Mouse (Mus musculus) ES-Bruce4 (cell line): ENCODE measurements around the gene Osbpl6. TPM values are rescaled to one million over a fixed set of nuclear protein-coding genes. Genes with fewer than 3 reads are reported as not detected.

Source experiments
- H3K27ac ChIP-seq: 2 replicates; pipeline ENCODE4 v1.5.1; 2012; ENCODE audit warnings: low read length, inconsistent platforms; ENCODE audit not compliant: insufficient read depth
- H3K27me3 ChIP-seq: 2 replicates; pipeline ENCODE4 v1.6.1; 2012; ENCODE audit warnings: mild to moderate bottlenecking, low read length, inconsistent platforms; ENCODE audit not compliant: control insufficient read depth, poor library complexity, insufficient read depth, severe bottlenecking
- H3K36me3 ChIP-seq: 2 replicates; pipeline ENCODE4 v1.6.1; 2012; ENCODE audit warnings: inconsistent platforms, mild to moderate bottlenecking, low read length, moderate library complexity; ENCODE audit not compliant: control insufficient read depth, poor library complexity, insufficient read depth, severe bottlenecking
- H3K4me1 ChIP-seq: one replicate; pipeline ENCODE4 v1.8.1; 2011; ENCODE audit warnings: low read length; ENCODE audit not compliant: control insufficient read depth, insufficient read depth
- H3K4me3 ChIP-seq: 2 replicates; pipeline ENCODE4 v1.5.1; 2011; ENCODE audit warnings: low read depth, mild to moderate bottlenecking, low read length
- H3K9ac ChIP-seq: 2 replicates; pipeline ENCODE4 v1.6.1; 2012; ENCODE audit warnings: low read depth, mild to moderate bottlenecking, inconsistent platforms; ENCODE audit not compliant: poor library complexity, severe bottlenecking
- H3K9me3 ChIP-seq: replicated peaks from 2 replicates; pipeline ENCODE4 v1.6.1; 2012; ENCODE audit warnings: mild to moderate bottlenecking, low read length, inconsistent platforms; ENCODE audit not compliant: control insufficient read depth, poor library complexity, insufficient read depth, severe bottlenecking
- CTCF ChIP-seq: IDR thresholded peaks from one replicate; pipeline ENCODE4 v1.8.1; 2011; ENCODE audit warnings: low read depth, low read length
- EP300 ChIP-seq: IDR thresholded peaks from 2 replicates; pipeline ENCODE4 v1.6.1; 2011; ENCODE audit warnings: low read depth, low read length; ENCODE audit not compliant: insufficient read depth
- POLR2A ChIP-seq: IDR thresholded peaks from one replicate; pipeline ENCODE4 v1.8.1; 2011; ENCODE audit warnings: low read length; ENCODE audit not compliant: insufficient read depth
- polyA plus RNA-seq: library from polyadenylated mRNA; stranded (reverse); fragments of >200 nt; gene quantifications from 2 replicates; pipeline ENCODE4 v1.2.4, GENCODE M21; 2011; ENCODE audit warnings: low read depth; ENCODE audit not compliant: missing spikeins, insufficient read depth, insufficient read length

Gene Osbpl6
- polyA plus RNA-seq, 1 experiment = 6.6 TPM

GRCm38 (mm10) chr2:76524451-76524850, 118.1 kb downstream of the Osbpl6 start:
- Histone ChIP-seq H3K4me1 (no peaks in the 10 kb centered on the region), H3K27me3 (no peaks in the 10 kb centered on the region), H3K9me3 (no peaks in the 10 kb centered on the region), H3K27ac (no peak overlapping the region), H3K36me3 (no peaks in the 10 kb centered on the region), H3K4me3 (no peak overlapping the region), H3K9ac (no peak overlapping the region)
- TF ChIP-seq CTCF (no peak), POLR2A (no peak), EP300 (no peak)

- TF ChIP-seq CTCF (no peak), POLR2A (no peak), EP300 (no peak)
- H3K9me3 ChIP-seq = no peaks in the 10 kb centered on the region
- H3K27ac ChIP-seq = no peak overlapping the region
- no peaks in the 10 kb centered on the region for H3K36me3 ChIP-seq
- H3K9ac ChIP-seq = no peak overlapping the region
- H3K4me3 ChIP-seq = no peak overlapping the region
- H3K4me1 ChIP-seq = no peaks in the 10 kb centered on the region
- no peaks in the 10 kb centered on the region for H3K27me3 ChIP-seq
Measured at GRCm38 (mm10) chr2:76525645-76526044, 119.3 kb downstream of the Osbpl6 start.

GRCm38 (mm10) chr2:76532490-76533126, 126.3 kb downstream of the Osbpl6 start:
- TF ChIP-seq POLR2A = no peak
- TF ChIP-seq CTCF = no peak
- TF ChIP-seq EP300 = no peak
- H3K4me1 ChIP-seq = no peaks in the 10 kb centered on the region
- no peak overlapping the region for H3K4me3 ChIP-seq
- H3K9ac ChIP-seq = no peak overlapping the region
- H3K9me3 ChIP-seq = no peaks in the 10 kb centered on the region
- H3K27me3 ChIP-seq = no peaks in the 10 kb centered on the region
- no peaks in the 10 kb centered on the region for H3K36me3 ChIP-seq
- H3K27ac ChIP-seq = no peak overlapping the region

GRCm38 (mm10) chr2:76534932-76535331, 128.6 kb downstream of the Osbpl6 start:
- no peaks in the 10 kb centered on the region; the same call in 1 of the 2 replicates for H3K9me3 ChIP-seq
- H3K27ac ChIP-seq = no peak overlapping the region
- H3K4me1 ChIP-seq = no peaks in the 10 kb centered on the region
- no peaks in the 10 kb centered on the region for H3K36me3 ChIP-seq
- H3K4me3 ChIP-seq = no peak overlapping the region
- no peak for TF ChIP-seq EP300
- TF ChIP-seq CTCF = no peak
- TF ChIP-seq POLR2A = no peak
- no peak overlapping the region for H3K9ac ChIP-seq
- no peaks in the 10 kb centered on the region for H3K27me3 ChIP-seq

GRCm38 (mm10) chr2:76541900-76542299, 135.6 kb downstream of the Osbpl6 start:
- H3K9me3 ChIP-seq = no peaks in the 10 kb centered on the region; the same call in 1 of the 2 replicates
- H3K27me3 ChIP-seq = no peaks in the 10 kb centered on the region
- no peaks in the 10 kb centered on the region for H3K4me1 ChIP-seq
- H3K4me3 ChIP-seq = no peak overlapping the region
- no peak overlapping the region for H3K9ac ChIP-seq
- TF ChIP-seq EP300 (no peak), POLR2A (no peak), CTCF (no peak)
- no peaks in the 10 kb centered on the region for H3K36me3 ChIP-seq
- no peak overlapping the region for H3K27ac ChIP-seq

GRCm38 (mm10) chr2:76542921-76543320, 136.6 kb downstream of the Osbpl6 start:
- H3K9ac ChIP-seq = no peak overlapping the region
- H3K9me3 ChIP-seq = no peaks in the 10 kb centered on the region; the same call in 1 of the 2 replicates
- no peak overlapping the region for H3K4me3 ChIP-seq
- no peaks in the 10 kb centered on the region for H3K27me3 ChIP-seq
- TF ChIP-seq POLR2A = no peak
- no peak for TF ChIP-seq EP300
- TF ChIP-seq CTCF = no peak
- H3K36me3 ChIP-seq = no peaks in the 10 kb centered on the region
- no peaks in the 10 kb centered on the region for H3K4me1 ChIP-seq
- no peak overlapping the region for H3K27ac ChIP-seq
